Mouse (Mus musculus) CH12.LX (cell line): ENCODE measurements around the gene Dhcr24. TPM values are rescaled to one million over a fixed set of nuclear protein-coding genes. Genes with fewer than 3 reads are reported as not detected.

Experiments
- DNase-seq: peaks from one replicate; pipeline ENCODE4 v3.0.0-alpha.2; 2013; ENCODE audit errors: extremely low read depth
- H3K27ac ChIP-seq: 2 replicates; pipeline ENCODE4 v1.5.1; 2012; ENCODE audit warnings: low read depth, mild to moderate bottlenecking, control low read depth, moderate library complexity; ENCODE audit not compliant: insufficient read depth
- H3K27me3 ChIP-seq: replicated peaks from 2 replicates; pipeline ENCODE3; 2012; ENCODE audit warnings: inconsistent platforms
- H3K36me3 ChIP-seq, 2 experiments: replicated peaks in 1 of 2; 2 replicates each; pipeline versions ENCODE3 to v1.6.1; 2012; ENCODE audit warnings: inconsistent platforms in 1 of 2, low read length in 1 of 2, mild to moderate bottlenecking in 1 of 2, mixed read lengths in 1 of 2, moderate library complexity in 1 of 2; ENCODE audit not compliant: control insufficient read depth in 1 of 2, insufficient read depth in 1 of 2
- H3K4me1 ChIP-seq, 2 experiments: 2 replicates each; pipeline ENCODE4 v1.6.1; 2012; ENCODE audit warnings: inconsistent platforms in 1 of 2, moderate library complexity in 1 of 2; ENCODE audit not compliant: insufficient read depth in 2 of 2, control insufficient read depth in 1 of 2
- H3K4me2 ChIP-seq: 2 replicates; pipeline ENCODE4 v1.6.1; 2012; ENCODE audit warnings: low read depth, mild to moderate bottlenecking, control low read depth; ENCODE audit not compliant: poor library complexity, insufficient read depth, severe bottlenecking
- H3K4me3 ChIP-seq, 3 experiments: fragments of 150-350 bp in 1 of 3; sonication (generic) in 1 of 3; replicated peaks in 1 of 3; 2 replicates each; pipeline versions ENCODE3 to v1.5.1; 2011 to 2012; ENCODE audit warnings: low read depth in 2 of 3, low read length in 2 of 3, mild to moderate bottlenecking in 2 of 3, moderate library complexity in 2 of 3, control low read depth in 1 of 3, improper control_type of control experiment in 1 of 3, inconsistent platforms in 1 of 3, mixed read lengths in 1 of 3; ENCODE audit not compliant: poor library complexity in 1 of 3
- H3K79me2 ChIP-seq: replicated peaks from 2 replicates; pipeline ENCODE4 v1.6.1; 2012; ENCODE audit warnings: mild to moderate bottlenecking, moderate library complexity; ENCODE audit not compliant: control insufficient read depth, poor library complexity, insufficient read depth, severe bottlenecking; ENCODE audit errors: extremely low read depth
- H3K9ac ChIP-seq: 2 replicates; pipeline ENCODE4 v1.6.1; 2012; ENCODE audit warnings: low read depth, mild to moderate bottlenecking, control low read depth, moderate library complexity; ENCODE audit not compliant: insufficient read depth
- H3K9me3 ChIP-seq: replicated peaks from 2 replicates; pipeline ENCODE3; 2012; ENCODE audit warnings: low read length, inconsistent platforms, mixed read lengths
- CHD2 ChIP-seq: IDR thresholded peaks from 2 replicates; pipeline ENCODE4 v1.6.1; 2011; ENCODE audit warnings: low read length, improper control_type of control experiment
- ELF1 ChIP-seq: IDR thresholded peaks from 2 replicates; pipeline ENCODE4 v1.6.1; 2014; ENCODE audit warnings: low read depth, mild to moderate bottlenecking, inconsistent platforms, low read length, improper control_type of control experiment
- GABPA ChIP-seq: IDR thresholded peaks from 2 replicates; pipeline ENCODE4 v1.6.1; 2012; ENCODE audit warnings: low read depth, low read length, improper control_type of control experiment, inconsistent platforms; ENCODE audit not compliant: insufficient replicate concordance
- HCFC1 ChIP-seq: IDR thresholded peaks from 2 replicates; pipeline ENCODE4 v1.6.1; 2012; ENCODE audit warnings: low read depth, mild to moderate bottlenecking, inconsistent platforms, low read length, improper control_type of control experiment
- IRF4 ChIP-seq: IDR thresholded peaks from 2 replicates; pipeline ENCODE4 v1.6.1; 2014; ENCODE audit warnings: low read depth, mild to moderate bottlenecking, inconsistent platforms, low read length, improper control_type of control experiment
- JUND ChIP-seq: conservative IDR thresholded peaks from 2 replicates; pipeline ENCODE4 v1.6.1; 2011; ENCODE audit warnings: low read depth, low read length, improper control_type of control experiment
- KAT2A ChIP-seq: IDR thresholded peaks from 2 replicates; pipeline ENCODE4 v1.6.1; 2012; ENCODE audit warnings: low read length, improper control_type of control experiment, inconsistent platforms; ENCODE audit not compliant: insufficient replicate concordance
- MAFK ChIP-seq: IDR thresholded peaks from 2 replicates; pipeline ENCODE4 v1.6.1; 2011; ENCODE audit warnings: low read length, improper control_type of control experiment; ENCODE audit not compliant: insufficient replicate concordance
- MAX ChIP-seq: IDR thresholded peaks from 2 replicates; pipeline ENCODE4 v1.6.1; 2011; ENCODE audit warnings: low read length, improper control_type of control experiment
- MAZ ChIP-seq: IDR thresholded peaks from 2 replicates; pipeline ENCODE4 v1.6.1; 2012; ENCODE audit warnings: low read depth, mild to moderate bottlenecking, inconsistent platforms, low read length, improper control_type of control experiment, moderate library complexity
- NELFE ChIP-seq: IDR thresholded peaks from 2 replicates; pipeline ENCODE4 v1.6.1; 2011; ENCODE audit warnings: low read depth, low read length, improper control_type of control experiment
- NRF1 ChIP-seq: IDR thresholded peaks from 2 replicates; pipeline ENCODE4 v1.6.1; 2014; ENCODE audit warnings: low read depth, mild to moderate bottlenecking, inconsistent platforms, low read length, improper control_type of control experiment, moderate library complexity
- PAX5 ChIP-seq: IDR thresholded peaks from 2 replicates; pipeline ENCODE4 v1.6.1; 2012; ENCODE audit warnings: low read length, inconsistent platforms, mixed read lengths
- POLR2A ChIP-seq: IDR thresholded peaks from 2 replicates; pipeline ENCODE4 v1.6.1; 2011; ENCODE audit warnings: low read depth, mild to moderate bottlenecking, improper control_type of control experiment, low read length
- RAD21 ChIP-seq: IDR thresholded peaks from 2 replicates; pipeline ENCODE4 v1.6.1; 2011; ENCODE audit warnings: low read depth, mild to moderate bottlenecking, low read length, improper control_type of control experiment, moderate library complexity
- RCOR1 ChIP-seq: conservative IDR thresholded peaks from 2 replicates; pipeline ENCODE4 v1.6.1; 2012; ENCODE audit warnings: low read depth, mild to moderate bottlenecking, inconsistent platforms, low read length, improper control_type of control experiment
- SIN3A ChIP-seq: IDR thresholded peaks from 2 replicates; pipeline ENCODE4 v1.6.1; 2012; ENCODE audit warnings: low read length, improper control_type of control experiment, inconsistent platforms
- SMC3 ChIP-seq: IDR thresholded peaks from 2 replicates; pipeline ENCODE4 v1.6.1; 2011; ENCODE audit warnings: low read depth, low read length, improper control_type of control experiment
- USF1 ChIP-seq: IDR thresholded peaks from 2 replicates; pipeline ENCODE4 v1.6.1; 2014; ENCODE audit warnings: low read depth, mild to moderate bottlenecking, inconsistent platforms, low read length, improper control_type of control experiment
- USF2 ChIP-seq: conservative IDR thresholded peaks from 2 replicates; pipeline ENCODE4 v1.6.1; 2011; ENCODE audit warnings: low read depth, low read length, improper control_type of control experiment
- ZC3H11A ChIP-seq: IDR thresholded peaks from 2 replicates; pipeline ENCODE4 v1.6.1; 2012; ENCODE audit warnings: low read depth, mild to moderate bottlenecking, inconsistent platforms, low read length, improper control_type of control experiment
- ZMIZ1 ChIP-seq: IDR thresholded peaks from 2 replicates; pipeline ENCODE4 v1.6.1; 2012; ENCODE audit warnings: low read depth, mild to moderate bottlenecking, inconsistent platforms, low read length, improper control_type of control experiment
- ZNF384 ChIP-seq: IDR thresholded peaks from 2 replicates; pipeline ENCODE4 v1.6.1; 2012; ENCODE audit warnings: low read depth, low read length, improper control_type of control experiment, inconsistent platforms
- dilution Hi-C: fragments of 300-500 bp; cut with MboI; formaldehyde crosslinking; loops from 2 replicates; pipeline ENCODE4 v1.14.3; 2020; ENCODE audit warnings: low sequenced_read_pairs; ENCODE audit not compliant: extremely low pct_unique_long_range_greater_than_20kb, extremely low pct_ligation_motif_present
- in situ Hi-C: fragments of 300-500 bp; cut with MboI; formaldehyde crosslinking; loops from 3 replicates; pipeline ENCODE4 v1.14.3; 2019; ENCODE audit warnings: low sequenced_read_pairs, low pct_ligation_motif_present, low pct_unique_long_range_greater_than_20kb, mixed read lengths
- polyA plus RNA-seq: library from polyadenylated mRNA; unstranded; fragments of >175 nt; gene quantifications from 2 replicates; pipeline ENCODE4 v1.2.1, GENCODE M21; 2012; ENCODE audit warnings: low read depth; ENCODE audit not compliant: insufficient read length
- total RNA-seq, 2 experiments: library from RNA; depleted of rRNA; stranded (reverse); fragments of 300-350 nt in 1 of 2; fragments of >200 nt in 1 of 2; gene quantifications; 2 replicates each; pipeline ENCODE4 v1.2.3; 2012 to 2014

Dhcr24 gene
- total and polyA plus RNA-seq, 3 experiments, result 41.4 to 90.5 (median 46.9) TPM

- no peak overlapping the region for H3K9ac ChIP-seq
- H3K27ac ChIP-seq, result no peak overlapping the region
- H3K4me1 ChIP-seq, result peaks cover 0 to 8% of the 10 kb centered on the region in 2 experiments; a peak in 1 of 4 replicates
- H3K36me3 ChIP-seq, result no peaks in the 10 kb centered on the region
- no peaks in the 10 kb centered on the region for H3K27me3 ChIP-seq
- DNase-seq, result no peak
- in situ Hi-C loops, result no loop called here
- H3K4me2 ChIP-seq, result no peak overlapping the region
- no peak overlapping the region for H3K4me3 ChIP-seq
- TF ChIP-seq MAX, result no peak
- TF ChIP-seq ZMIZ1, result no peak
- no peak for TF ChIP-seq NRF1
- TF ChIP-seq PAX5, result no peak
- TF ChIP-seq POLR2A, result no peak
- no peak for TF ChIP-seq ELF1
- TF ChIP-seq SIN3A, result no peak
- no peak for TF ChIP-seq JUND
- no peak for TF ChIP-seq ZNF384
- TF ChIP-seq RCOR1, result no peak
- TF ChIP-seq HCFC1, result no peak
- TF ChIP-seq IRF4, result no peak
- no peak for TF ChIP-seq USF2
- TF ChIP-seq RAD21, result no peak
- H3K9me3 ChIP-seq, result no peaks in the 10 kb centered on the region
- dilution Hi-C loops, result no loop called here
- H3K79me2 ChIP-seq, result no peaks in the 10 kb centered on the region
Measured at GRCm38 (mm10) chr4:106546896-106547295, 13.9 kb upstream of the Dhcr24 start.

GRCm38 (mm10) chr4:106548113-106548512, 12.7 kb upstream of the Dhcr24 start:
- H3K4me2 ChIP-seq, result no peak overlapping the region
- no peak overlapping the region for H3K4me3 ChIP-seq
- TF ChIP-seq RAD21, result no peak
- no peak for TF ChIP-seq MAZ
- TF ChIP-seq POLR2A, result no peak
- TF ChIP-seq CHD2, result no peak
- no peak for TF ChIP-seq HCFC1
- TF ChIP-seq GABPA, result no peak
- no peak for TF ChIP-seq ZC3H11A
- no peak for TF ChIP-seq KAT2A
- no peak for TF ChIP-seq SIN3A
- TF ChIP-seq USF1, result no peak
- no peak for TF ChIP-seq MAX
- no peak for TF ChIP-seq NELFE
- TF ChIP-seq SMC3, result no peak
- TF ChIP-seq MAFK, result no peak
- H3K9ac ChIP-seq, result no peak overlapping the region
- no peaks in the 10 kb centered on the region for H3K79me2 ChIP-seq
- in situ Hi-C loops, result no loop called here
- H3K9me3 ChIP-seq, result no peaks in the 10 kb centered on the region
- no peaks in the 10 kb centered on the region for H3K27me3 ChIP-seq
- H3K27ac ChIP-seq, result no peak overlapping the region
- dilution Hi-C loops, result no loop called here
- no peaks in the 10 kb centered on the region for H3K36me3 ChIP-seq
- DNase-seq, result no peak
- peaks cover 0 to 8% of the 10 kb centered on the region in 2 experiments; a peak in 1 of 4 replicates for H3K4me1 ChIP-seq
